Mouse (Mus musculus) heart, adult 2 months (tissue): ENCODE results near the gene Zfp365.

Experiments
- CTCF ChIP-seq: fragments of 200-600 bp; IDR thresholded peaks from 2 replicates; pipeline ENCODE4 v1.8.1; 2022; ENCODE audit warnings: antibody characterized with exemption, mild to moderate bottlenecking, moderate library complexity
- EP300 ChIP-seq: fragments of 200-500 bp; IDR thresholded peaks from 2 replicates; pipeline ENCODE4 v1.6.1; 2011; ENCODE audit warnings: low read depth, low read length, control low read depth; ENCODE audit not compliant: insufficient read depth
- POLR2A ChIP-seq: fragments of 200-500 bp; IDR thresholded peaks from 2 replicates; pipeline ENCODE4 v1.6.1; 2011; ENCODE audit warnings: mild to moderate bottlenecking, low read depth, low read length, control low read depth; ENCODE audit not compliant: insufficient read depth

GRCm38 (mm10) chr10:67959982-67960381 lies 47.5 kb upstream of the Zfp365 start:
- TF ChIP-seq POLR2A (no peak), CTCF (no peak), EP300 (no peak)
